Mouse (Mus musculus) embryonic stem cell, embryonic (primary cell): ENCODE data around the gene Entpd5.
"Not testable (repeated sequence)": the region's sequence is repeated elsewhere in the genome, so short reads cannot be mapped to it uniquely, and the experiment has no call there.

ENCODE experiments used
- CTCF ChIA-PET, 4 experiments: fragments of 300-600 bp in 2 of 4; fragments of 350-600 bp in 2 of 4; sonication (Branson Sonifier 250); formaldehyde crosslinking; loops; one replicate each; lab custom pipeline; 2022; ENCODE audit warnings: inconsistent platforms in 2 of 4; lab: Charles Lee
- POLR2A ChIA-PET, 4 experiments: fragments of 300-600 bp in 2 of 4; fragments of 350-600 bp in 2 of 4; sonication (Branson Sonifier 250); formaldehyde crosslinking; loops; one replicate each; lab custom pipeline; 2022; ENCODE audit warnings: antibody characterized with exemption in 4 of 4, inconsistent platforms in 1 of 4; lab: Charles Lee

The Entpd5 gene

GRCm38 (mm10) chr12:84385408-84385807 is 23.4 kb downstream of the Entpd5 start:
- POLR2A ChIA-PET: interaction anchor here in 3 of 4 experiments (0.5 to 1.2 kb wide), 5 partner anchors 8 to 611 kb away, joined by 3 to 4 read pairs (median 3); partner anchors contain the start of genes Bbof1 (in 1 of the 3) and Entpd5 (in 1 of the 3)
- CTCF ChIA-PET: no interaction called here

- ChIA-PET CTCF (no interaction called here), POLR2A (interaction anchor here in 1 of 4 experiments (0.5 to 1.0 kb wide), 2 partner anchors 10 to 17 kb away, joined by 3 read pairs; no protein-coding TSS in a partner anchor)
Measured at GRCm38 (mm10) chr12:84384644-84385081, 24.2 kb downstream of the Entpd5 start.

GRCm38 (mm10) chr12:84382369-84382768 is 26.5 kb downstream of the Entpd5 start:
- ChIA-PET POLR2A (interaction anchor here in 2 of 4 experiments (1.0 to 2.0 kb wide), 3 partner anchors 10 to 69 kb away, joined by 3 to 4 read pairs (median 4); partner anchors contain the start of genes Aldh6a1 (in 1 of the 2) and Lin52 (in 1 of the 2)), CTCF (no interaction called here)

- POLR2A ChIA-PET: interaction anchor here in 1 of 4 experiments (1.5 kb wide), 1 partner anchor 10 kb away, joined by 4 read pairs; no protein-coding TSS in a partner anchor
- CTCF ChIA-PET: no interaction called here
Measured at GRCm38 (mm10) chr12:84373831-84374481, 34.9 kb downstream of the Entpd5 start.

GRCm38 (mm10) chr12:84371647-84372046 is 37.2 kb downstream of the Entpd5 start:
- CTCF ChIA-PET: no interaction called here

GRCm38 (mm10) chr12:84366971-84367370 is 41.9 kb downstream of the Entpd5 start:
- ChIA-PET POLR2A (interaction anchor here in 2 of 4 experiments (0.7 to 1.6 kb wide), 6 partner anchors 9 to 67 kb away, joined by 3 to 6 read pairs (median 4); partner anchors contain the start of gene Zfp410 (in 1 of the 2)), CTCF (interaction anchor here in 2 of 4 experiments (0.6 to 1.0 kb wide), 2 partner anchors 40 to 214 kb away, joined by 3 to 11 read pairs; no protein-coding TSS in a partner anchor)

More at GRCm38 (mm10) chr12:84371647-84372046, 37.2 kb downstream of the Entpd5 start:
- POLR2A ChIA-PET: interaction anchor here in 1 of 4 experiments (1.5 kb wide), 1 partner anchor 17 kb away, joined by 3 read pairs; no protein-coding TSS in a partner anchor

GRCm38 (mm10) chr12:84365137-84365536 is 43.7 kb downstream of the Entpd5 start:
- CTCF ChIA-PET: no interaction called here
- POLR2A ChIA-PET: interaction anchor here in 3 of 4 experiments (0.6 to 1.3 kb wide), 3 partner anchors 9 to 647 kb away, joined by 3 to 4 read pairs (median 3); no protein-coding TSS in a partner anchor

GRCm38 (mm10) chr12:84364291-84364690 is 44.5 kb downstream of the Entpd5 start:
- ChIA-PET CTCF (no interaction called here), POLR2A (interaction anchor here in 2 of 4 experiments (0.6 to 1.3 kb wide), 5 partner anchors 9 to 254 kb away, joined by 3 to 4 read pairs (median 3); no protein-coding TSS in a partner anchor)

- ChIA-PET POLR2A (interaction anchor here in 1 of 4 experiments (1.0 to 1.6 kb wide), 2 partner anchors 11 to 15 kb away, joined by 3 to 6 read pairs; no protein-coding TSS in a partner anchor), CTCF (no interaction called here)
Measured at GRCm38 (mm10) chr12:84362872-84363271, 46.0 kb downstream of the Entpd5 start.

GRCm38 (mm10) chr12:84361555-84362489 is 47.0 kb downstream of the Entpd5 start, which contains the start of the genes Coq6 and Fam161b:
Gene Coq6 (plus strand): TSS chr12:84361657.
Gene Fam161b (minus strand): TSS chr12:84361833.
- CTCF ChIA-PET: no interaction called here
- POLR2A ChIA-PET: interaction anchor here in 2 of 4 experiments (1.0 to 1.6 kb wide), 4 partner anchors 10 to 95 kb away, joined by 3 to 6 read pairs (median 3); no protein-coding TSS in a partner anchor

- POLR2A ChIA-PET: not testable (repeated sequence)
Measured at GRCm38 (mm10) chr12:84358699-84359098, 50.1 kb downstream of the Entpd5 start.

GRCm38 (mm10) chr12:84347192-84347591 is 61.6 kb downstream of the Entpd5 start:
- CTCF ChIA-PET: interaction anchor here in 3 of 4 experiments (0.6 to 1.4 kb wide), 4 partner anchors 11 to 215 kb away, joined by 3 to 5 read pairs (median 4); partner anchors contain the start of gene Zfp410 (in 1 of the 3)
- POLR2A ChIA-PET: interaction anchor here in 2 of 4 experiments (0.7 to 2.8 kb wide), 10 partner anchors 9 to 116 kb away, joined by 3 to 9 read pairs (median 4); partner anchors contain the start of genes Coq6 (in 2 of the 2), Fam161b (in 2 of the 2), Aldh6a1 (in 1 of the 2) and Lin52 (in 1 of the 2)

More at GRCm38 (mm10) chr12:84358699-84359098, 50.1 kb downstream of the Entpd5 start:
- CTCF ChIA-PET: not testable (repeated sequence)

GRCm38 (mm10) chr12:84336963-84337625 is 71.7 kb downstream of the Entpd5 start:
- CTCF ChIA-PET: interaction anchor here in 1 of 4 experiments (0.9 kb wide), 1 partner anchor 11 kb away, joined by 3 read pairs; no protein-coding TSS in a partner anchor
- POLR2A ChIA-PET: interaction anchor here in 2 of 4 experiments (0.6 to 2.3 kb wide), 4 partner anchors 10 to 333 kb away, joined by 3 to 6 read pairs (median 3); partner anchors contain the start of gene Zfp410 (in 1 of the 2)

GRCm38 (mm10) chr12:84327111-84327512 is 81.7 kb downstream of the Entpd5 start:
- ChIA-PET POLR2A (interaction anchor here in 3 of 4 experiments (0.6 to 2.3 kb wide), 5 partner anchors 10 to 133 kb away, joined by 3 to 8 read pairs (median 4); partner anchors contain the start of gene Zfp410 (in 2 of the 3)), CTCF (interaction anchor here in 2 of 4 experiments (0.5 to 0.6 kb wide), 2 partner anchors 10 to 31 kb away, joined by 3 to 4 read pairs; partner anchors contain the start of gene Zfp410 (in 1 of the 2))
